Mouse (Mus musculus) intestine, embryonic 16.5 days (tissue): ENCODE data around the gene Arhgap45. TPM values are rescaled to one million over a fixed set of nuclear protein-coding genes. Genes with fewer than 3 reads are reported as not detected.
"Not testable (repeated sequence)": the region's sequence is repeated elsewhere in the genome, so short reads cannot be mapped to it uniquely, and the experiment has no call there.

ENCODE experiments used
- ATAC-seq: fragments of 200-750 bp; cut with Nextera tagmentation; 2 replicates; pipeline ENCODE4 v1.8.0; 2017; ENCODE audit warnings: moderate TSS enrichment, moderate library complexity
- H3K27ac ChIP-seq: fragments of 300-500 bp; sonication (generic); 2 replicates; pipeline ENCODE4 v1.5.1; 2014; ENCODE audit warnings: mild to moderate bottlenecking, low read length
- H3K27me3 ChIP-seq: fragments of 300-500 bp; sonication (generic); replicated peaks from 2 replicates; pipeline ENCODE4 v1.6.1; 2014; ENCODE audit warnings: low read length, control low read depth, mixed read lengths; ENCODE audit not compliant: control insufficient read depth, insufficient read depth
- H3K36me3 ChIP-seq: fragments of 300-500 bp; sonication (generic); 2 replicates; pipeline ENCODE4 v1.6.1; 2014; ENCODE audit warnings: low read length, control low read depth; ENCODE audit not compliant: control insufficient read depth, insufficient read depth
- H3K4me1 ChIP-seq: fragments of 300-500 bp; sonication (generic); 2 replicates; pipeline ENCODE4 v1.6.1; 2014; ENCODE audit warnings: low read length, control low read depth, mixed read lengths; ENCODE audit not compliant: control insufficient read depth, insufficient read depth
- H3K4me2 ChIP-seq: fragments of 300-500 bp; sonication (generic); 2 replicates; pipeline ENCODE4 v1.6.1; 2014; ENCODE audit warnings: low read depth, low read length, control low read depth
- H3K4me3 ChIP-seq: fragments of 300-500 bp; sonication (generic); 2 replicates; pipeline ENCODE4 v1.5.1; 2014; ENCODE audit warnings: mild to moderate bottlenecking, low read length
- H3K9ac ChIP-seq: fragments of 300-500 bp; sonication (generic); 2 replicates; pipeline ENCODE4 v1.6.1; 2014; ENCODE audit warnings: low read depth, low read length
- H3K9me3 ChIP-seq: fragments of 300-500 bp; sonication (generic); 2 replicates; pipeline ENCODE4 v1.6.1; 2016; ENCODE audit warnings: low read length, control low read depth; ENCODE audit not compliant: control insufficient read depth
- WGBS: fragments of 180-500 bp; shearing (Covaris S2); extraction: QIAGEN DNeasy Blood & Tissue Kit; methylation state at CpG from one replicate; pipeline ENCODE4 v1.1.7; 2014; 5-methylcytosine and 5-hydroxymethylcytosine counted together
- polyA plus RNA-seq: library from polyadenylated mRNA; unstranded; fragments of >200 nt; fragmentation: Nextera tagmentation; extraction: Ambion mirVana; gene quantifications from 2 replicates; pipeline ENCODE4 v1.2.1, GENCODE M21; 2015

Arhgap45 gene
- polyA plus RNA-seq, 1 experiment from 2014 or later = 7.3 TPM

DNA sequence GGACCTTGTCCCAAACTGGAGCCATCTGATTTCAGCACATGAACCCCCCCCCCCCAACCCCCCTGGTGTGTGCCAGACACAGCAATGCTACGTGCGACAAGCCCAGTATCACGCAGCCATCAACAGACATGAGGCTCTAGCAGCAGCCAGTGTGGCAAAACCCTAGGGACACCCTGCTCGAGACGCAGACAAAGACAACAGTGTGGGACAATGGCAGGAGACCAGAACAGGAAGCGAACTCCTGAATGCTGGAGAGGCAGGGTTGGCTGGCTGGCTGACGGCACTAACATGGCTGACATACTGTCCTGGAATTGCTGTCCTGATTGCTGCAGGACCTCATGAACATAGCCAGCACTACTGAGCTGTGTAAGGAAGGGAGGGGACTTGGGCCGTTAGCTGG lies 18.7 kb downstream of the Arhgap45 start:
- Histone ChIP-seq H3K9me3 (no peaks in the 10 kb centered on the region), H3K36me3 (peaks cover 12% of the 10 kb centered on the region), H3K4me3 (no peak overlapping the region), H3K9ac (no peak overlapping the region), H3K4me1 (peaks cover 41% of the 10 kb centered on the region), H3K4me2 (no peak overlapping the region), H3K27me3 (no peaks in the 10 kb centered on the region), H3K27ac (peak overlapping the region; percentile 96; the same call in 1 of the 2 replicates)
- WGBS = 81% methylated on average over 8 of the region's 8 CpGs
- no peak for ATAC-seq

DNA sequence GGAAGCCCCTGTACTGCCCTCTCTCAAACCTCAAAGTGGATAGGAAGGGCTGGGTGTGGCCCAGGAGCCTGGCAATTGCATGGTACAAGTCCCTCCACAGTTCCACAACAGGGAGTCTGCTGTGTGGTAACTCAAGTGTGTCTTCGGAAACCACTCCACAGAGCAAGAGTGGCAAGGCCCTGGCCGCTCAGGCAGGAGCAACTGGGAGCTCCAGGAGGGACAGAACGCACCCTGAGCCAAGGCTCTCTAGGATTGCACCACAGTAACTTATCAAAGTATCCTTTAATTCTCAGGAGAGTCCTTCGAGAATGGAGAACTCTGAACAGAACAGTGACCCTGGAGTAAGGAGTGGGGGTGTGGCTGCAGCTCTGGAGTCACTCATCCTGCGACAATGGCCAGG lies 19.2 kb downstream of the Arhgap45 start:
- peaks cover 12% of the 10 kb centered on the region for H3K36me3 ChIP-seq
- H3K4me2 ChIP-seq = no peak overlapping the region
- H3K9me3 ChIP-seq = no peaks in the 10 kb centered on the region
- H3K9ac ChIP-seq = no peak overlapping the region
- H3K27ac ChIP-seq = 0 out of 2 replicates have a peak overlapping the region, but pooled peaks have one; percentile 96
- 78% methylated on average over 5 of the region's 5 CpGs for WGBS
- no peak overlapping the region for H3K4me3 ChIP-seq
- no peak for ATAC-seq
- H3K27me3 ChIP-seq = no peaks in the 10 kb centered on the region
- peaks cover 41% of the 10 kb centered on the region for H3K4me1 ChIP-seq

DNA sequence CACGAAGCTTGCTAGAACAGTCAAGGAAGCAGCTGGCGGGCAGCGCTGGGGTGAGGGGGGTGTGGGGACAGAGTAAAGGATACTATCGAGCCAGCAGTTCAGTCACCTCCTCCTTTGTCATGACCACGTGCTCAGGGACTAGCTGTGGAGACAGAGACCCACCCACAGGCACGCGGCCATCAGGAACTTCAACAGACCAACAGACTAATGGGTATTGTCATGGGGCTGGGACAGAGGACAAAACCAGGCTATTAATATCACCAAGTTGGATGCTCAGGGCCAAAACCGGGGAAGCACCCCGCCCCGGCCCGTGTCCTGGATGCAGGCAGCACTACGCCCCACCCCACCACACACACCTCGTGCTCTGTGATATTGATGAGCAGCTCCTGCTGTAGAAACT lies 20.4 kb downstream of the Arhgap45 start:
- no peak for ATAC-seq
- H3K4me3 ChIP-seq = no peak overlapping the region
- WGBS = 93% methylated on average over 13 of the region's 13 CpGs
- no peak overlapping the region for H3K9ac ChIP-seq
- H3K4me1 ChIP-seq = peaks cover 41% of the 10 kb centered on the region
- no peaks in the 10 kb centered on the region for H3K27me3 ChIP-seq
- no peak overlapping the region for H3K4me2 ChIP-seq
- H3K27ac ChIP-seq = no peak overlapping the region
- H3K36me3 ChIP-seq = peaks cover 12% of the 10 kb centered on the region
- H3K9me3 ChIP-seq = no peaks in the 10 kb centered on the region

DNA sequence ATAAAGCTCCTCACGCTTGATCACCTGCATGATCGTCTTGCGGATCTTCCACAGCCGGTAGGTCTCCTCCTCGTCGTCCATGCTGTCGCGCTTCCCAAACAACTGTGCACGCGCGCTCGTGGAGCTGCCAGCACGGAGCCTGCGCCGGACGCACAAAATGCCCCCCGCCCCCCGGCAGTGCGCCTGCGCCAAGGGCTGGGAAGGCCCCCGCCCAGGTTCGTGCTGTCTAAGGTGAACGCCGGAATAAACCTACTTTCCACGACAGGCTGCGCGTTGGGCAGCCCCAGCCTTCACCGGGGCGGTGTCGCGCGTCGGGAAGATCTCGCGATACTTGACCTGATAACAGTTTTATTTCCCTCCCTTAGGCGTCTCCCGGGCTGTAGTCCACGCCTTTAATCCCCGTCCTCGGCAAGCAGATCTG lies 23.1 kb downstream of the Arhgap45 start, which contains the start of gene Polr2e:
Gene Polr2e, minus strand, starts transcription at position 237 of the 421 bp plus-strand sequence.
- Histone ChIP-seq H3K27ac (peak within 1 kb of the TSS; percentile 43), H3K27me3 (no peaks in the 10 kb centered on the region), H3K9ac (peak within 1 kb of the TSS; percentile 80), H3K36me3 (peaks cover 12% of the 10 kb centered on the region), H3K4me2 (peak within 1 kb of the TSS; percentile 58), H3K4me3 (peak within 1 kb of the TSS; percentile 87), H3K4me1 (peaks cover 21% of the 10 kb centered on the region), H3K9me3 (no peaks in the 10 kb centered on the region)
- under 1% methylated on average over 40 of the region's 40 CpGs for WGBS
- peak; percentile 97 for ATAC-seq

DNA sequence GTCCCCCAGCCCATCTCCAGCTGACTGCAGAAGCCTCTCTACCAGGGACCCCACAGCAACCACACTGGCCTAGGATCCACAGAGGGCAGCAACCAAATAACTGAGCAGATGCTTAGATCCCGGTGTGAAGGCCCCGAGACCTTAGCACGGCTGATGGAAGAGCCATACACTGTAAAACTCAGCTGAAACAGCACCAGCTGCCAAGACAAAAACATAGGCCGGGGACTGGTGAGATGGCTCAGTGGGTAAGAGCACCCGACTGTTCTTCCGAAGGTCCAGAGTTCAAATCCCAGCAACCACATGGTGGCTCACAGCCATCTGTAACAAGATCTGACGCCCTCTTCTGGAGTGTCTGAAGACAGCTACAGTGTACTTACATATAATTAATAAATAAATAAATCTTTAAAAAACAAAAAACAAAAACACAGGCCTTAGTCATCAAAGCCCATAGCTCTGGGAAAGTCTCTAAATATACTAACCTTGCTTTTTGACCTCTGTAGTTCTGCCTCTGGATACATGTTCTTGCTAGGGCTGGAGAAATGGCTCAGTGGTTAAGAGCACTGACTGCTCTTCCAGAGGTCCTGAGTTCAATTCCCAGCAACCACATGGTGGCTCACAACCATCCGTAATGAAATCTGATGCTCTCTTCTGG lies 25.1 kb downstream of the Arhgap45 start:
- peaks cover 17% of the 10 kb centered on the region for H3K4me1 ChIP-seq
- H3K9ac ChIP-seq, ATAC-seq, H3K4me2 ChIP-seq, H3K4me3 ChIP-seq, H3K36me3 ChIP-seq, H3K27me3 ChIP-seq, H3K9me3 ChIP-seq, H3K27ac ChIP-seq: not testable (repeated sequence)
- 87% methylated on average over 8 of the region's 8 CpGs for WGBS

DNA sequence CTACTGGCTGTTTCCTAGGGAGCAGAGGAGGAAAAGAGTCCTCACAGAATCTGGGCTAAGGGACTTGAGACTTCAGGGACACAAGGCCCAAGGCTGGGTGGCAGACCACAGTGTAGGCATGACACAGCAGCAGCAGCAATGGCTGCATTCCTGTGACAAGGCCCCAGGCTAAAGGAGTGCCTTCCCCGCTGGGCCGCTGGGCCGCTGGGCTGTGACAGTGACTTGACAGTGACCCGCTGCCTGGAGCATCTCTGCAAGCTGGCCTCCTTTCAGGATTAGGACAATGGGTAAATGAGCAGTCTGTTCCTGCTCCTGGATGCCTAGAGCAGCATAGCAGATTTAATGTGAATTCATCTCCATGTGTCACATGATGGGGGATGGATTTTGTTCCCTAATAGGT lies 27.6 kb downstream of the Arhgap45 start:
- no peaks in the 10 kb centered on the region for H3K9me3 ChIP-seq
- 59% methylated on average over 4 of the region's 4 CpGs for WGBS
- no peak overlapping the region for H3K27ac ChIP-seq
- no peaks in the 10 kb centered on the region for H3K27me3 ChIP-seq
- H3K36me3 ChIP-seq = no peaks in the 10 kb centered on the region
- no peak for ATAC-seq
- H3K4me2 ChIP-seq = no peak overlapping the region
- no peak overlapping the region for H3K4me3 ChIP-seq
- no peak overlapping the region for H3K9ac ChIP-seq
- H3K4me1 ChIP-seq = peaks cover 18% of the 10 kb centered on the region

DNA sequence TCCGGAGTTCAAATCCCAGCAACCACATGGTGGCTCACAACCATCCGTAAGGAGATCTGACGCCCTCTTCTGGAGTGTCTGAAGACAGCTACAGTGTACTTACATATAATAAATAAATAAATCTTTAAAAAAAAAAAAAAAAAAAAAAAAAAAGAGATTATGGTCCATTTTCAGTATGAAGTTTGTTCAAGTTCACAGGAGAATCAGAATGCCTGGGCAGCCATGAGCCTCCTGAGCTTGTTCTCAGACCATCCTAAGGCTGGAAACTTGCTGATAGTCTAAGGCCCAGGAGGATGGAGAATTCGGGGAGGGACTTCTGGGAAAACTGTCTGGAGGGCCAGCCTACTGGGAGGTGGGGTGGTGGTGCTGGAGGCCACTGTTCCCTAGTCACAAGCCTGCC lies 28.9 kb downstream of the Arhgap45 start:
- not testable (repeated sequence) for ATAC-seq, H3K9me3 ChIP-seq, H3K27me3 ChIP-seq, H3K36me3 ChIP-seq, H3K27ac ChIP-seq, H3K4me2 ChIP-seq, H3K4me3 ChIP-seq
- 0 out of 2 replicates have a peak overlapping the region, but pooled peaks have one; percentile 21 for H3K9ac ChIP-seq
- peaks cover 15% of the 10 kb centered on the region for H3K4me1 ChIP-seq
- WGBS = 78% methylated on average over 2 of the region's 4 CpGs

DNA sequence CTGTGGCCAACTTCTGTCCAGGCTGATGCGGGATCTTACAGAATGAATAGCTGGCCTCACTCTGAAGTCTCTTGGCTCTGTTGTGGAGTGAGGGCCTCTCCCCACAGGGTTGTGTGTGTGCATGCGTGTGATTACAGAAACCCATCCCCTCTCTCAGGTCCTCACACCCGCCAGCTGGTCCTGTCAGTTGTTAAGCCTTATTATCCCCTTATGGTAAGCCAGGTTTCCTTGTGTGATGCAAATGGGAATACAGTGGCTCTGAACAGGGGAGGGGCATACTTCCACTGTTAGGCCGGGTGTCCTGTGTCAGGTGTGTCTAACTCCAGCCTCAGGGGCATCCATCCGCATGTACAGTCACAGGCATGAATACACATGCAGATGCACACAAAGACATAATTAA lies 29.3 kb downstream of the Arhgap45 start:
- peaks cover 19% of the 10 kb centered on the region for H3K4me1 ChIP-seq
- ATAC-seq = no peak
- no peak overlapping the region for H3K4me2 ChIP-seq
- 0 out of 2 replicates have a peak overlapping the region, but pooled peaks have one; percentile 21 for H3K9ac ChIP-seq
- WGBS = 81% methylated on average over 5 of the region's 5 CpGs
- H3K36me3 ChIP-seq = no peaks in the 10 kb centered on the region
- H3K27me3 ChIP-seq = no peaks in the 10 kb centered on the region
- H3K27ac ChIP-seq = no peak overlapping the region
- H3K4me3 ChIP-seq = no peak overlapping the region
- H3K9me3 ChIP-seq = no peaks in the 10 kb centered on the region

DNA sequence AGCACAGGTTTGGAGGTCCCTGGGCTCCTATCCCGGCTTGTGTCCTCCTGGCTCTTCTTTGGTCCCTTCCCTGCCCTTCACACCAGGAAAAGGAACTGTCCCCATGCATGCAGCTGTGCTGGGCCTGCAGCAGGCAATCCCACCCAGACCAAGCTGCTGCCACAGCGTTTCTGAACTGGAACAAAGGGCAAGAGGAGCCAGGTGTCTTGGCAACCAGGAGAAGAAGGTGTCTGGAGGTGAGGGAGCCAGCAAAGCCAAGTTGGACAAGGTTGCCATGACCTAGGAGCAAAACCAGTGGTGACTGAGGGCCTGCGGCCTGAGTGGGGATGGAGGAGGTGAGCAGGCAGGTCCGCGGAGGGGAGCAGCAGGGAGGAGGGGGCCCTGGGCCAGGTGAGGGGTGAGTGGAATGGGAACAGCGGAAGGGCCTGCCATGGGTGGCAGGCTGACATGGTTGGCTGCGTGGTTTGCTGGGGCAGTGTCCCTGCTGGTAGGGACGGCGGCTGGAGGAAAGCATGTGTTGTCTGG lies 30.6 kb downstream of the Arhgap45 start, which contains the start of gene Gpx4:
Gene Gpx4, plus strand, starts transcription at position 126 of the 525 bp plus-strand sequence.
- no peaks in the 10 kb centered on the region for H3K27me3 ChIP-seq
- WGBS = 64% methylated on average over 9 of the region's 9 CpGs
- peaks cover 31% of the 10 kb centered on the region for H3K4me1 ChIP-seq
- no peaks in the 10 kb centered on the region for H3K9me3 ChIP-seq
- H3K36me3 ChIP-seq = no peaks in the 10 kb centered on the region
- peak within 1 kb of the TSS; percentile 21; the same call in 1 of the 2 replicates for H3K9ac ChIP-seq
- no peak for ATAC-seq
- H3K4me2 ChIP-seq = no peak within 1 kb of the TSS
- peak within 1 kb of the TSS; percentile 31; the same call in 1 of the 2 replicates for H3K27ac ChIP-seq
- H3K4me3 ChIP-seq = no peak within 1 kb of the TSS
